Mouse (Mus musculus): ENCODE measurements around the gene Camk2d.

- no peak for TF ChIP-seq CTCF (IDR thresholded peaks at IDR 0.05; ENCODE audit: control insufficient read depth, insufficient read depth, low read length)
- TF ChIP-seq POLR2A (IDR thresholded peaks at IDR 0.05; ENCODE audit: borderline replicate concordance, control insufficient read depth, low read depth, low read length) = no peak
These were observed 72.0 kb downstream of the Camk2d start for GRCm38 (mm10) chr3:126668123-126668522.
